Mouse (Mus musculus) cortical plate, adult 2 months (tissue): ENCODE data around the gene Gm5431. TPM values are rescaled to one million over a fixed set of nuclear protein-coding genes. Genes with fewer than 3 reads are reported as not detected.
"Not testable (repeated sequence)": the region's sequence is repeated elsewhere in the genome, so short reads cannot be mapped to it uniquely, and the experiment has no call there.

Experiments
- H3K27ac ChIP-seq: fragments of 200-500 bp; 2 replicates; pipeline ENCODE4 v1.5.1; 2012; ENCODE audit warnings: low read length, control low read depth, inconsistent platforms; ENCODE audit not compliant: insufficient read depth
- H3K4me1 ChIP-seq: fragments of 200-500 bp; 2 replicates; pipeline ENCODE4 v1.6.1; 2011; ENCODE audit warnings: low read length; ENCODE audit not compliant: control insufficient read depth, insufficient read depth
- H3K4me3 ChIP-seq: fragments of 200-500 bp; 2 replicates; pipeline ENCODE4 v1.5.1; 2011; ENCODE audit warnings: mild to moderate bottlenecking, low read length, control low read depth; ENCODE audit not compliant: insufficient read depth
- CTCF ChIP-seq: fragments of 200-500 bp; IDR thresholded peaks from 2 replicates; pipeline ENCODE4 v1.5.1; 2011; ENCODE audit warnings: mild to moderate bottlenecking, control low read depth, low read length; ENCODE audit not compliant: insufficient read depth; ENCODE audit errors: extremely low read depth
- POLR2A ChIP-seq: fragments of 200-500 bp; IDR thresholded peaks from 2 replicates; pipeline ENCODE4 v1.6.1; 2011; ENCODE audit warnings: mild to moderate bottlenecking, low read length, control low read depth; ENCODE audit not compliant: insufficient read depth; ENCODE audit errors: extremely low read depth
- polyA plus RNA-seq: library from polyadenylated mRNA; depleted of rRNA; stranded (reverse); fragments of >200 nt; gene quantifications from 2 replicates; pipeline ENCODE4 v1.2.3, GENCODE M21; 2012; rRNA removed

Gm5431 gene
- polyA plus RNA-seq = 0.19 and 0.23 TPM in 2 replicates

- H3K4me1 ChIP-seq = no peaks in the 10 kb centered on the region
- TF ChIP-seq POLR2A = no peak
- no peak for TF ChIP-seq CTCF
Measured at GRCm38 (mm10) chr11:48902021-48902420, at the start of gene Gm5431. TSS of gene Gm5431 (minus strand) at chr11:48902214.

GRCm38 (mm10) chr11:48946090-48946489 lies 44.1 kb upstream of the Gm5431 start, which contains the start of gene Psme2b:
TSS of gene Psme2b (minus strand) at chr11:48946190.
- not testable (repeated sequence) for H3K4me1 ChIP-seq, H3K4me3 ChIP-seq, H3K27ac ChIP-seq

More at GRCm38 (mm10) chr11:48902021-48902420, at the start of gene Gm5431:
- Histone ChIP-seq H3K4me3 (no peak within 1 kb of the TSS), H3K27ac (no peak within 1 kb of the TSS)

- H3K27ac ChIP-seq, H3K4me3 ChIP-seq, H3K4me1 ChIP-seq: not testable (repeated sequence)
Measured at GRCm38 (mm10) chr11:48939286-48939685, 37.3 kb upstream of the Gm5431 start.

- H3K4me1 ChIP-seq, H3K4me3 ChIP-seq, H3K27ac ChIP-seq: not testable (repeated sequence)
Measured at GRCm38 (mm10) chr11:48935291-48935690, 33.3 kb upstream of the Gm5431 start.

GRCm38 (mm10) chr11:48933923-48934322 lies 31.9 kb upstream of the Gm5431 start:
- H3K4me1 ChIP-seq, H3K4me3 ChIP-seq, H3K27ac ChIP-seq: not testable (repeated sequence)

GRCm38 (mm10) chr11:48933422-48933821 lies 31.4 kb upstream of the Gm5431 start:
- not testable (repeated sequence) for H3K4me1 ChIP-seq, H3K27ac ChIP-seq, H3K4me3 ChIP-seq

- H3K27ac ChIP-seq, H3K4me3 ChIP-seq, H3K4me1 ChIP-seq: not testable (repeated sequence)
Measured at GRCm38 (mm10) chr11:48928068-48928467, 26.1 kb upstream of the Gm5431 start.

GRCm38 (mm10) chr11:48926437-48926836 lies 24.4 kb upstream of the Gm5431 start:
- not testable (repeated sequence) for H3K4me3 ChIP-seq, H3K27ac ChIP-seq, H3K4me1 ChIP-seq

- H3K4me3 ChIP-seq, H3K4me1 ChIP-seq, H3K27ac ChIP-seq: not testable (repeated sequence)
Measured at GRCm38 (mm10) chr11:48923818-48924217, 21.8 kb upstream of the Gm5431 start.

- Histone ChIP-seq H3K27ac (no peak overlapping the region), H3K4me3 (no peak overlapping the region), H3K4me1 (no peaks in the 10 kb centered on the region)
- TF ChIP-seq POLR2A (no peak), CTCF (no peak)
Measured at GRCm38 (mm10) chr11:48918380-48918779, 16.4 kb upstream of the Gm5431 start.

- TF ChIP-seq CTCF = no peak
- H3K27ac ChIP-seq = no peak overlapping the region
- H3K4me3 ChIP-seq = no peak overlapping the region
- no peaks in the 10 kb centered on the region for H3K4me1 ChIP-seq
Measured at GRCm38 (mm10) chr11:48913611-48914010, 11.6 kb upstream of the Gm5431 start.

GRCm38 (mm10) chr11:48908459-48908858 lies 6.4 kb upstream of the Gm5431 start:
- no peak overlapping the region for H3K4me3 ChIP-seq
- H3K4me1 ChIP-seq = no peaks in the 10 kb centered on the region
- no peak overlapping the region for H3K27ac ChIP-seq
- TF ChIP-seq CTCF (no peak), POLR2A (no peak)

GRCm38 (mm10) chr11:48901567-48901930 lies 465 bp downstream of the Gm5431 start:
- H3K4me3 ChIP-seq, H3K27ac ChIP-seq, H3K4me1 ChIP-seq: not testable (repeated sequence)

- H3K27ac ChIP-seq, H3K4me1 ChIP-seq, H3K4me3 ChIP-seq: not testable (repeated sequence)
Measured at GRCm38 (mm10) chr11:48900654-48901566, 1.1 kb downstream of the Gm5431 start.
